Mouse (Mus musculus): ENCODE data around the gene Lypd5. TPM values are rescaled to one million over a fixed set of nuclear protein-coding genes. Genes with fewer than 3 reads are reported as not detected.

Gene Lypd5
- polyA plus RNA-seq, 1 experiment from 2014 or later: not detected

GRCm38 (mm10) chr7:24402851-24403250 is 53.9 kb downstream of the Lypd5 start:
- WGBS (ENCODE audit: missing documents): 96% methylated on average over 9 of the region's 9 CpGs
- Histone ChIP-seq H3K27ac (no peak overlapping the region), H3K4me3 (ENCODE audit: inconsistent target) (no peak overlapping the region), H3K36me3 (ENCODE audit: inconsistent target) (peaks cover 50% of the 10 kb centered on the region), H3K79me2 (ENCODE audit: inconsistent target) (peaks cover 59% of the 10 kb centered on the region)

Other genes with a start within 250 kb of the Lypd5 start
- 0.21 to 0.39 TPM (median 0.21 TPM) in 3 replicates for gene Zfp112, start 236.9 kb upstream of the Lypd5 start, polyA plus RNA-seq (2018)
- gene Zfp235, start 215.0 kb upstream of the Lypd5 start, polyA plus RNA-seq (2018): 1.7 to 4.9 TPM (median 2.7 TPM) in 3 replicates
- 0.06 to 0.09 TPM in 2 of 3 replicates, not detected in the other for gene Zfp114, start 174.1 kb upstream of the Lypd5 start, polyA plus RNA-seq (2018)
- gene Zfp111, start 137.8 kb upstream of the Lypd5 start, polyA plus RNA-seq (2018): 3.9 to 7.1 TPM (median 4.4 TPM) in 3 replicates
- gene Zfp109, start 111.6 kb upstream of the Lypd5 start, polyA plus RNA-seq (2018): 0.92 to 1.6 TPM (median 1.1 TPM) in 3 replicates
- 1.1 to 2.5 TPM (median 1.6 TPM) in 3 replicates for gene Zfp108, start 94.4 kb upstream of the Lypd5 start, polyA plus RNA-seq (2018)
- 0.32 to 0.66 TPM (median 0.48 TPM) in 3 replicates for gene Zfp93, start 78.8 kb upstream of the Lypd5 start, polyA plus RNA-seq (2018)
- 5.6 to 8.2 TPM (median 7.2 TPM) in 3 replicates for gene Zfp61, start 48.0 kb upstream of the Lypd5 start, polyA plus RNA-seq (2018)
- gene Zfp94, start 32.5 kb upstream of the Lypd5 start, polyA plus RNA-seq (2018): 1.0 to 2.1 TPM (median 1.5 TPM) in 3 replicates
- gene Tescl, start 15.3 kb upstream of the Lypd5 start, polyA plus RNA-seq (2018): not detected in 3 replicates
- gene Kcnn4, start 21.1 kb downstream of the Lypd5 start, polyA plus RNA-seq (2018): 11.1 to 85.5 TPM (median 12.1 TPM) in 3 replicates
- 19.7 to 29.3 TPM (median 20.3 TPM) in 3 replicates for gene Smg9, start 50.4 kb downstream of the Lypd5 start, polyA plus RNA-seq (2018)
- not detected in 3 replicates for gene Irgc1, start 103.1 kb downstream of the Lypd5 start, polyA plus RNA-seq (2018)
- 37.1 to 79.3 TPM (median 71.4 TPM) in 3 replicates for gene Plaur, start 113.3 kb downstream of the Lypd5 start, polyA plus RNA-seq (2018)
- not detected in 3 replicates for gene Cadm4, start 132.8 kb downstream of the Lypd5 start, polyA plus RNA-seq (2018)
- gene Zfp428, start 157.8 kb downstream of the Lypd5 start, polyA plus RNA-seq (2018): 0.60 to 3.0 TPM (median 0.77 TPM) in 3 replicates
- not detected in 3 replicates for gene AC161166.1, start 163.3 kb downstream of the Lypd5 start, polyA plus RNA-seq (2018)
- 6.1 to 11.9 TPM (median 11.5 TPM) in 3 replicates for gene Irgq, start 181.5 kb downstream of the Lypd5 start, polyA plus RNA-seq (2018)
- gene Pinlyp, start 196.9 kb downstream of the Lypd5 start, polyA plus RNA-seq (2018): not detected in 3 replicates
- gene Xrcc1, start 197.1 kb downstream of the Lypd5 start, polyA plus RNA-seq (2018): 26.7 to 70.1 TPM (median 46.9 TPM) in 3 replicates
- 20.8 to 29.7 TPM (median 27.4 TPM) in 3 replicates for gene Ethe1, start 238.3 kb downstream of the Lypd5 start, polyA plus RNA-seq (2018)
- 0.10 TPM in 1 of 3 replicates, not detected in the others for gene Zfp575, start 238.4 kb downstream of the Lypd5 start, polyA plus RNA-seq (2018)

Data from macrophage (primary cell).